ENCODE assay signal across 22 mouse cellular contexts in genomic region chr10:71183339-71184031, GRCm38 (mm10). TPM values are rescaled to one million over a fixed set of nuclear protein-coding genes. Genes with fewer than 3 reads are reported as not detected.
A peak's percentile ranks its signal among the peaks of the same experiment; 100 is the strongest.
DNase-seq lines count a peak whose midpoint lies in the region; ATAC-seq and TF ChIP-seq lines count a peak whose summit lies in the region.
"Had no signal": no experiment of that assay in that cellular context is flagged by ENCODE, and none has a peak within 500 bp of the region (broad histone marks: within the 10 kb centered on the region; RNA-seq: fewer than 3 reads in every experiment).

No protein-coding gene starts in this region.

- peaks cover 5% of the 10 kb centered on the region for H3K9me3 ChIP-seq in heart, embryonic 12.5 days (replicated peaks)
- H3K9me3 ChIP-seq in MEL (replicated peaks; ENCODE audit: insufficient read depth, low read length): no peaks in the 10 kb centered on the region
- H3K9me3 ChIP-seq in liver, embryonic 15.5 days (replicated peaks): no peaks in the 10 kb centered on the region

- no peak for TF ChIP-seq CTCF in MEL (IDR thresholded peaks at IDR 0.05 in 2 of 3, conservative IDR thresholded peaks at IDR 0.05 in 1 of 3; ENCODE audit: control insufficient read depth in 1 of 3, insufficient read depth in 1 of 3, low read depth in 2 of 3, low read length in 3 of 3, poor library complexity in 1 of 3, severe bottlenecking in 1 of 3)

- H3K9ac ChIP-seq in heart, embryonic 12.5 days: no peak overlapping the region
- no peak overlapping the region for H3K9ac ChIP-seq in MEL (ENCODE audit: control insufficient read depth, low read depth, low read length, poor library complexity, severe bottlenecking)
- H3K9ac ChIP-seq in liver, embryonic 15.5 days: no peak overlapping the region
- H3K9ac ChIP-seq: forebrain, embryonic 13.5 days; hindbrain, embryonic 14.5 days had no signal

- no peaks in the 10 kb centered on the region for H3K36me3 ChIP-seq in heart, embryonic 12.5 days
- H3K36me3 ChIP-seq in MEL (ENCODE audit: control insufficient read depth in 1 of 2, insufficient read depth in 2 of 2, low read length in 2 of 2): 0 out of 4 replicates have a peak, but pooled peaks cover 0 to 2% of the 10 kb centered on the region in 2 experiments
- H3K36me3 ChIP-seq in liver, embryonic 15.5 days (replicated peaks): no peaks in the 10 kb centered on the region

- H3K79me2 ChIP-seq in MEL (ENCODE audit: control insufficient read depth, insufficient read depth, low read length, poor library complexity): no peaks in the 10 kb centered on the region

- H3K27me3 ChIP-seq in heart, embryonic 12.5 days (replicated peaks): no peaks in the 10 kb centered on the region
- H3K27me3 ChIP-seq in MEL (ENCODE audit: control insufficient read depth in 1 of 2, insufficient read depth in 2 of 2, low read length in 2 of 2): no peaks in the 10 kb centered on the region
- H3K27me3 ChIP-seq in liver, embryonic 15.5 days: no peaks in the 10 kb centered on the region
- H3K27me3 ChIP-seq: forebrain, embryonic 13.5 days; megakaryocyte, embryonic 14.5 days had no signal

- DNase-seq in heart, postnatal 10 days: no peak
- peak; percentile 3 for DNase-seq in kidney, postnatal 10 days
- DNase-seq in kidney, adult 8-10 months: no peak
- peak; percentile 8 for DNase-seq in MEL (ENCODE audit: low read depth, low spot score)
- no peak for DNase-seq in cerebellum, postnatal 36 days
- no peak for DNase-seq in spleen, postnatal 36 days (ENCODE audit: low spot score in 2 of 2)
- DNase-seq: adrenal gland, adult 8-10 months; cerebellum, adult 11 months; cerebellum, postnatal 14 days; gastrocnemius, postnatal 25 days; kidney, adult 18-20 months; kidney, postnatal 4 days; right cerebral cortex, adult 18-20 months; thymus, postnatal 36 days had no signal

- TF ChIP-seq RAD21 in MEL (IDR thresholded peaks at IDR 0.05; ENCODE audit: low read depth, low read length): no peak

- ATAC-seq in heart, embryonic 12.5 days (ENCODE audit: insufficient number of reproducible peaks, low FRiP score): peak; percentile 30; the same call in 1 of the 2 replicates
- peak; percentile 54; the same call in 1 of the 2 replicates for ATAC-seq in liver, embryonic 15.5 days (ENCODE audit: insufficient read depth)
- ATAC-seq: forebrain, embryonic 13.5 days; lung, postnatal 0 days; midbrain, embryonic 16.5 days had no signal

- intact Hi-C loops in heart, postnatal 10 days (cut with DNase I): no loop called here

- peaks cover 17% of the 10 kb centered on the region for H3K4me1 ChIP-seq in heart, embryonic 12.5 days (replicated peaks)
- H3K4me1 ChIP-seq in MEL (ENCODE audit: control insufficient read depth in 1 of 2, insufficient read depth in 2 of 2, low read length in 2 of 2): no peaks in the 10 kb centered on the region
- H3K4me1 ChIP-seq in liver, embryonic 15.5 days (replicated peaks): no peaks in the 10 kb centered on the region
- H3K4me1 ChIP-seq: forebrain, embryonic 13.5 days; megakaryocyte, embryonic 14.5 days had no signal

- H3K27ac ChIP-seq in heart, embryonic 12.5 days (ENCODE audit: poor library complexity, severe bottlenecking): peak overlapping the region; percentile 22; the same call in 1 of the 2 replicates
- no peak overlapping the region for H3K27ac ChIP-seq in MEL (ENCODE audit: control insufficient read depth, low read depth, low read length)
- no peak overlapping the region for H3K27ac ChIP-seq in liver, embryonic 15.5 days (replicated peaks)
- H3K27ac ChIP-seq: forebrain, embryonic 13.5 days; hindbrain, embryonic 14.5 days had no signal

- H3K4me3 ChIP-seq in heart, embryonic 12.5 days: no peak overlapping the region
- no peak overlapping the region for H3K4me3 ChIP-seq in MEL (ENCODE audit: control insufficient read depth in 1 of 2, insufficient read depth in 1 of 2, low read depth in 2 of 2, low read length in 2 of 2)
- H3K4me3 ChIP-seq in liver, embryonic 15.5 days (replicated peaks): no peak overlapping the region
- H3K4me3 ChIP-seq: forebrain, embryonic 13.5 days; megakaryocyte, embryonic 14.5 days had no signal

- no peak; a peak in 1 of 4 replicates for TF ChIP-seq EP300 in MEL (IDR thresholded peaks at IDR 0.05; ENCODE audit: low read depth in 1 of 2, low read length in 2 of 2)

- TF ChIP-seq POLR2A in MEL (IDR thresholded peaks at IDR 0.05; ENCODE audit: control insufficient read depth in 1 of 2, insufficient read depth in 1 of 2, low read depth in 1 of 2, low read length in 2 of 2, poor library complexity in 1 of 2): no peak

- no peak overlapping the region for H3K4me2 ChIP-seq in heart, embryonic 12.5 days
- no peak overlapping the region for H3K4me2 ChIP-seq in liver, embryonic 15.5 days
- H3K4me2 ChIP-seq: forebrain, embryonic 13.5 days; heart, embryonic 11.5 days; hindbrain, embryonic 14.5 days had no signal

- 23% methylated on average over 7 of the region's 7 CpGs for WGBS in heart, embryonic 12.5 days
- WGBS in liver, embryonic 15.5 days (ENCODE audit: insufficient replicate concordance): 35% methylated on average over 7 of the region's 7 CpGs

TF ChIP-seq in MEL, 35 proteins besides CTCF, POLR2A, EP300 and RAD21:
- TF ChIP-seq GATA1 (IDR thresholded peaks at IDR 0.05; ENCODE audit: low read depth, low read length): peak; percentile 32; the same call in 1 of the 2 replicates
- no peak for TF ChIP-seq JUND (IDR thresholded peaks at IDR 0.05; ENCODE audit: low read depth, low read length)
- no peak for TF ChIP-seq ZKSCAN1 (IDR thresholded peaks at IDR 0.05; ENCODE audit: low read depth, low read length)

RNA-seq across cellular contexts. Expression of gene Bicc1, which starts 24.0 kb away (rescaled TPM):
- polyA plus RNA-seq in heart, embryonic 12.5 days (2016; fragmentation: Nextera tagmentation; extraction: Ambion mirVana): 21.7 and 24.2 TPM in 2 replicates
- 10 to 100 TPM; 33.6 to 36.8 TPM for total RNA-seq in heart, postnatal 10 days (2021)
- not detected in 2 replicates for total RNA-seq in MEL (2012; rRNA removed)
- polyA plus RNA-seq in MEL (2012; ENCODE audit: insufficient read depth in 1 of 2, insufficient read length in 2 of 2, low read depth in 1 of 2, low replicate concordance in 2 of 2, missing spikeins in 1 of 2): not detected
- 3.0 and 3.3 TPM in 2 replicates for polyA plus RNA-seq in liver, embryonic 15.5 days (2015; fragmentation: Nextera tagmentation; extraction: Ambion mirVana)

RNA-seq across cellular contexts. Expression of gene Tfam, which starts 54.6 kb away (rescaled TPM):
- polyA plus RNA-seq in heart, embryonic 12.5 days (2016; fragmentation: Nextera tagmentation; extraction: Ambion mirVana): 60.0 and 63.7 TPM in 2 replicates
- total RNA-seq in heart, postnatal 10 days (2021): 10 to 100 TPM; 52.3 to 58.0 TPM
- total RNA-seq in MEL (2012; rRNA removed): 73.7 and 76.4 TPM in 2 replicates
- 10 to 100 TPM; 55.9 to 97.8 TPM for polyA plus RNA-seq in MEL (2012; ENCODE audit: insufficient read depth in 1 of 2, insufficient read length in 2 of 2, low read depth in 1 of 2, low replicate concordance in 2 of 2, missing spikeins in 1 of 2)
- 31.0 and 34.8 TPM in 2 replicates for polyA plus RNA-seq in liver, embryonic 15.5 days (2015; fragmentation: Nextera tagmentation; extraction: Ambion mirVana)

Comparison
In these comparisons a context has a peak if more than half of its experiments do, and no peak if none do; other contexts are left out.
1. DNase-seq: peak in kidney, postnatal 10 days (single experiment) and MEL (single experiment); none in heart, postnatal 10 days (0 of 2), kidney, adult 8-10 months (0 of 2), cerebellum, postnatal 36 days (0 of 2) and spleen, postnatal 36 days (0 of 2).